Mouse (Mus musculus) c-Kit-positive CD71-positive TER-119-positive erythroid progenitor cells, embryonic 14.5 days (primary cell): ENCODE data around the gene Zfp446.

Experiments
- DNase-seq: peaks from one replicate; pipeline ENCODE4 v3.0.0-alpha.2; 2013; ENCODE audit warnings: low spot score

Zfp446 gene

DNA sequence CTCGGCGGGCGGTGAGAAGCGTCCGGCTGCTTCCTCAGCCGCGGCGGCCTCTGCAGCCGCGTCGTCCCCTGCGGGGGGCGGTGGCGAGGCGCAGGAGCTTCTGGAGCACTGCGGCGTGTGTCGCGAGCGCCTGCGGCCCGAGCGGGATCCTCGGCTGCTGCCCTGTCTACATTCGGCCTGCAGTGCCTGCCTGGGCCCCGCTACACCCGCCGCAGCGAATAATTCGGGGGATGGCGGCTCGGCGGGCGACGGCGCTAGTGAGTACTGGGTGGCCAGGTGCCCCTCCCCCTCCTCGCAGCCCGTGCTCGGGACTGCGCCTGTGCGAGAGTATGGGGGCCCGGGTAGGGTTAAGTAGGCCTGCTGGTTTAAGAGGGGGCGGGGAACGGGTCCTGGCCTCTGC is 47.2 kb downstream of the Zfp446 start:
- DNase-seq: no peak

DNA sequence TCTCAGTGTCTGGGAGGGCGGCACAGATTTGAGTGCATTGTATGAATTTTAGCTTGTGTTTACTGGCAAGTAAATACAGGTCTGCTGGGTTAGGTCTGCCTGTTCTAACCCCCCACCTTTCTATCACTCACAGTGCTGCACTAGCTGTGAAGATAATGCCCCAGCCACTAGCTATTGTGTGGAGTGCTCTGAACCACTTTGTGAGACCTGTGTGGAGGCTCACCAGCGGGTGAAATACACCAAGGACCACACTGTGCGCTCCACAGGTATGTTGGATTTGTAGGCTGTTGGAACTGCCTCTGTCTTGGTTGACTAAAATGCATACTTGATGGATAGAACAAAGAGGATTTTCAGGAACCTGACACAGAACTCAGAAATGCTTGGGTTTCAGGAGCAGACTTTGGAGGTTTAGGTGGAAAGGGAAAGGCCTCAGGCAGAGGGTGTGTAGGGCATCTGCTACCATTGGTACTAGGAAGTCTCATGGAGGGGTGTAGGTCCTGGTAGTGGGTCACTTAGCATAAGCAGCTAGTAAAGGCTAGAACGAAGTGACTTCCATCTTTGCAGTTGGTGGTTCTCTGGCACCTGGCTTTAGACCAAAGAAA is 48.0 kb downstream of the Zfp446 start:
- no peak for DNase-seq

DNA sequence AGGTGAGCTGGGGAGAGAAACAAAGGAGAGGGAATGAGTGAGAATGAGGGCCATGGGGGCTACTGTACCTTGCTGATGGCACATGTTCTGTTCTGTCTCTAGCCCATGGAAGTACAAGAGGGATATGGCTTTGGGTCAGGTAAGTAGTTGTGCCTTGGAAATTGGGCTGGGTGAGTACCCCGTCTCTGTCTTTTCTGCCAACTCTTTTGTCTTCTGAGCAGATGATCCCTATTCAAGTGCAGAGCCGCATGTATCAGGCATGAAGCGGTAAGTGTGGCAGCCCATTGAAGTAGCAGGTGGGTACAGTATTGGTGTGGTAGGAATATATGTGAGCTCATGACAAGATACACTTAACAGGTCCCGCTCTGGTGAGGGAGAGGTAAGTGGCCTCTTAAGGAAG is 51.3 kb downstream of the Zfp446 start:
- no peak for DNase-seq

DNA sequence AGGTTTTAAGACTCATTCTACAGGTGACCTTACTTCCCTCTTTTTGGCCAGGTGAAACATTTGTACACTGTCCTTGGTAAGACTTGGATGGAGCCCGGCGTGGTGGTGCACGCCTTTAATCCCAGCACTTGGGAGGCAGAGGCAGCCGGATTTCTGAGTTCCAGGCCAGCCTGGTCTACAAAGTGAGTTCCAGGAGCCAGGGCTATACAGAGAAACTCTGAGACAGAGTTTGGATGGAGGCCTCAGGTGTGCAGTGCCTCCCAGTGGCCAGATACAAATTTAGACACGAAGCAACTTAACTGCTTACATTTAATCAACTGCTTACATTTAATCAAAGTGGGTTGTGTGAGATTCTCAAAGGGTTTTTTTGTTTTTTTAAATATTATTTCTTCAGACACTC is 53.4 kb downstream of the Zfp446 start:
- DNase-seq: no peak

DNA sequence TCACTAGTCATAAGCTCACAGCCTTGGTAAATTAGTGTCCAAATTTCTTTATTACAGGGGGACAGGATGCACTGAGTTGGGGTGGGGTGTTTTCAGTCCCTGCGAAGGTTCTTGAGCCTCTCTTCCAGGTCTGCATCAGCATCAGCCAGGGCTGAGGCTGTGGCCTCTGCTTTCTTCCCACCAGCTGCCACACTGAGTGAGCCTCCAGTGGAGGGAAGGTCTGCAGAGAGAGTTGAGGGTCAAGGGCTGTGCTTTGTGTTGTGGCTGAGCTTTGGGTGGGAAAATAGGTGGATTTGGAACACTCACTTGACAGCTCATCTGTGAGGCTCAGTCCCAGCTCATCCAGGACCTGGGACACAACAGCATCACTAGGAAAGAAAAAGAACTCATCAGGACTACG is 54.3 kb downstream of the Zfp446 start:
- no peak for DNase-seq

DNA sequence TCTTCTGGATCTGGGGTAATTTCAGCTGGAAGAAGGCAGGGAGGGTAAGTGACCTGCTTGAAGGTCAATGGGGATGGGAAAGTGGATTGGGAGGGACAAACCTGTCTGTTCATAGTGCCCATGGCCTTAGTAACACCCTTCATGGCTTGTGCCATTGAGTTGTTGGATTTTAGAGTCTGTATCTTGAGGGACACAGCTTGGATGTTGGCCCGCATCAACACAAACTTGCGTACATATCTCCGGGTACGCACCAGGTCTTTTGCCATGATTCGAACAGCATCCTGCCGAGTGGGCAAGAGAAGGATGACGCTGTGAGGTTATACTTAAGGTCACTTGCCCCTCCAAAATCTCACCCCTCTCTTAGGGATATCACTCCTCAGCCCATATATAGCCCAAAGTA is 54.9 kb downstream of the Zfp446 start:
- no peak for DNase-seq

DNA sequence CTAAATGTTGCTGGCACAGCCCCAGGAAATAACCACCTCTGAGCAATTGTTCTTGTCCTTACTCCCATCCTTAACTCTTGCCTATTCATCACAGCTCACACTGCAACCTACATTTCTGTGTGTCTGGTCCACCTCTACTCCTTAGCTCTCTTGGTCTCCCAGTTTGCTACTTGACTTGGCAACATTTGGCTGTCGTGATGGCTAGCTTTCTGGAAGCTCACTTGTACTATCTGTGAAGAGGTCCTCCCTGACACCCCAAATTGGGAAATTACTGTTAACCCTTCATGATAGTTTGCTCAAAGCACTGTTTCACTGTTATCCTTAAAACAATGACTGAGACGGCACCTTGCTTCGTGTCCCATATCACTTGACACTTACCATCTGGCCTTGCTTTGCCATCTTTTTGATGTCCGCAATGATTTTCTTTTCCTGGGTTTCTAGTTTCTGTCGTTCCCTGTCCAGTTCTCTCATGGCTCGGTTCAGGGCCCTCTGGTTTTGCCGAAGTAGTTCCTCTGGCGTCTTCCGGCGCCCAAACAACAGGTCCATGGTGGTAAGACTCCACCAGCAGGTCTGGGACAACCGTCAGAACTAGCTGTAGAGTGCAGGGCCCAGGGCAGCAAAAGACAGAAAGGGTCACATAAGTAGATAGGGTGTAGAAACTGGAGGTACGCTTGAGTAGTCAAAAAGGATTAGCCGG is 56.0 kb downstream of the Zfp446 start:
- DNase-seq: no peak

DNA sequence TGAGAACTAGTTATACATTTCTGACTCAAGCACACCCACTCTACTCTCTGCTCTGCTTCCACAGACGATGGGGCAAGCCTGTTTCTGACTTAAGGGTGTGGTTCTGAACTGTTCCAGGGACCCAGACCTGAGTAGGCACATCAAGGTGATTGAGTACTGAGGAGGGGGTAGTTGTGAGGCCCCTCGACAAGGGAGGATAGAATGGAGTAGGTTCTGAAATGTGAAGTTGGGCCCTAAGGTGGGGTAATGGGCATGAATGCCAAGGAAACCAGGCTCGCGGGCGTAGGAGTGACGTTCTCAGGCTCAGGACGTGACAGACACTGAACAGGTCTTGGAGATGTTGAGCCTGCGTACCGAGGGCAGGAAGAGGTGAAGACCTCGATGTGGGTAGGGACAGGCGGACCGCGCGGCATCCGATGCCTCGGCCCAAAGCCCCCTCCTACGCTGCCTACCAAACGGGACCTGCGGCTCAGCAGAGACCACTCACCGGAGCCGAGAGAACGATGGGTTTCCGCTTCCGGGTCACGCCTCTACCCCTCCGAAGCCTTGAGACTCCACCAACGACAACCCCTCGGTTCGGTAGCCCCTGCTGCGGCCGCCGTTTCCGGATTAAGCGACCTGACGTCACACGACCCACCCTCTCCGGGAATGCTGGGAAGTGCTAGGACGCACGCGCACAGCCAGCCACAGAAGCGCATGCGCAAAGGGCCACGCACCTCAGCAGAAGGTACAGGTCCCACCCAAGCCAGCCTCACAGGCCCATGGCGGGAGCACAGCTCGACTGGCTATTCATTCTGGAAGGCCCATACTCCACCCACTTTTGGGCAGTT is 56.7 kb downstream of the Zfp446 start, which contains the start of gene Chmp2a:
Gene Chmp2a (minus strand): TSS at position 660 of the 830 bp plus-strand sequence.
- peak; percentile 96 for DNase-seq
